Mouse (Mus musculus) gastrocnemius, postnatal 10 days (tissue): Measurements from ENCODE around the gene M6pr. TPM values are rescaled to one million over a fixed set of nuclear protein-coding genes. Genes with fewer than 3 reads are reported as not detected.
"Not testable (repeated sequence)": the region's sequence is repeated elsewhere in the genome, so short reads cannot be mapped to it uniquely, and the experiment has no call there.

Experiments
- DNase-seq: peaks from one replicate; pipeline ENCODE4 v3.0.0; 2021; ENCODE audit warnings: mixed read lengths
- total RNA-seq, 2 experiments: library from RNA; stranded (reverse); gene quantifications; 2 replicates each; pipeline ENCODE4 v1.2.3; 2021

M6pr gene
- total RNA-seq, 2 experiments from 2014 or later, result 32.1 to 35.6 TPM

- DNase-seq, result no peak
Measured at GRCm38 (mm10) chr6:122342125-122342524, 33.6 kb downstream of the M6pr start.

DNA sequence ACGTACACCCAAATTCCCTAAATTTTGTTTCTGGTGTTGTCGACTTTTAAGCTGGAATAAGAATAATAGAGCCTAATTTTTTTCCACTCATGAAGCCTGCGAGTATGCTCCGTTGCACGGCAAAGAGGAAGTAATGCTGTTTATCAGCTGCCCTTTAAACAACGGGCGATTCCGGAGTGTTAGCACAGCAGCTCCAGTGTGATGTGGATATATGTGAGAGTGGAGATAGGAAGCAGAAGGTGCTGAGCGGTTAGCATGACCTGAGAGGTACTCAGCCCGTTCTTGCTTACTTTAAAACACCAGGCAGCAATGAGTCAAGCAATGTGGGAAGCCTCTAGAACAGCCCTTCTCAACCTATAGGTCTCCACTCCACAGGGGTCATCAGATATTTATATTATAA, 35.2 kb downstream of the M6pr start:
- DNase-seq, result no peak

- no peak for DNase-seq
Measured at GRCm38 (mm10) chr6:122344386-122345116, 36.0 kb downstream of the M6pr start.

DNA sequence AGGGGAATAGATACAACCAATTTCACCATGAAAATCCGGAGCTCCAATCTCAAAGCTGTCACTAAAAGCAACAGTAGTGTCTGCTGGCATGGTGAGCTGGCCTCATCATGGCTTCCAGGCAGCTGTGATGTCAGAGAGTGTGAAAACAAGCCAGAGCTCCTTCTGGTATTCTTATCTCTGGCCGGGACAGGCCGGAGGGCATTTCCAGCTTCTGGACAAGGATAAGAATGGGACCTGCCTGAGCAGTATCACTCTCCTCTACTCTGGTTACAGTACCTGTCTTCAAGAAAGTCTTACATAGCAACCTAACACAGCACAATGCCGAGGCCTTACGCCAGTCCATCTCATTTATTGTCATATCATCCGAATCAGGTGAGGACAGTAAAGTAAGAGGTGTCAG, 37.2 kb downstream of the M6pr start:
- DNase-seq, result no peak

DNA sequence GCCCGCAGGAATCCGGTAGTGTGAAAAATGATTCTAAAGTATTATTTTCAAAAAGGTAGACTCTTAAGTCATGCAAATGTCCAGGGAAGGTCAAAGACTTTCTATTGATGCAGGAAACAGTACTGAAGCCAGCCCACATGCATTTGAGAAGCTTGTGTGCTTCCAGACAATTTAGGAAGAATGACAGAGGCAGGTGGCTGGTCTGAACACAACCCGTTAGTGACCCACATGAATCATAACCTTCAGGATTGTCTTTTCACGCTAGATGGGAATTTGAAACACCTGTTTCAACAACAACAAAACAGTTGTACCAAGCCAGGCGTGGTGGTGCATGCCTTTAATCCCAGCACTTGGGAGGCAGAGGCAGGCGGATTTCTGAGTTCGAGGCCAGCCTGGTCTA, 37.9 kb downstream of the M6pr start:
- no peak for DNase-seq

- DNase-seq, result not testable (repeated sequence)
Measured at GRCm38 (mm10) chr6:122347326-122347725, 38.8 kb downstream of the M6pr start.

DNA sequence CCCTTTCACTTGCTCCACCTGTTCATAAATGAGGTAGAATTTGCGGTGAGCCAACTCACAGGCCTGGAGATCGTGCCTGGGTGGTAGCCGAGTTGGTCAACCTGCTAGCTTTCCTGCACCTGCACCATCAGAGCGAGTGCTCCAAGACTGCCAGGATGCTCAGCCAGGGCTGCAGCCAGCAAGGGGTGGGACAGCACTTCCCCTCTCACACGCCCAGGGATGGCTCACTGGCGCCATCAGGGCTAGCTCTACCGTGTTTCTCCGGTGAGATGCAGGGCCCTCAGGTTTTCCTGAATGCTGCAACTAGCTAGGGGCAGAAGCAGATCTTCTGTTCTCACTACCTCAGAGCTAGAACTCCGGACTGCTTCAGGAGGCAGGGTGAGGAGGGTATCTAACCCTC, 47.4 kb downstream of the M6pr start:
- no peak for DNase-seq

- DNase-seq, result no peak
Measured at GRCm38 (mm10) chr6:122357089-122357488, 48.6 kb downstream of the M6pr start.

DNA sequence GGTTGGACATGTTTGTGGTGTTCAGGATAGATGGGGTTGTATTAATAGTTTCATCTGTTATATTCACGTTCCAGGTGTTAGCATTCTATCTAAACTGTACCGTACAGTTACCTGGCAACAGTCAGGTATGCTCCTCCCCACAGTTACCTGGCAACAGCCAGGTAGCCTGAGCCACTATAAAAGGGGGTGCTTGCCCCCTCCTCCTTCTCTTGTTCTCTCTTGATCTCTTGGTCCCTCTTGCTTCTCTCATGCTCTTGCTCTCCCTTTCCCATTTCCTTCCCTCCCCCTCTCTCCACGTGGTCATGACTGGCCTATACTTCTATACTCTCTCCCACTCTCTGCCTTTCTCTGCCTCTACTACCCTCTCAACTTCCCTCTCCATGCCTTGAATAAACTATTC, 57.2 kb downstream of the M6pr start:
- DNase-seq, result no peak

DNA sequence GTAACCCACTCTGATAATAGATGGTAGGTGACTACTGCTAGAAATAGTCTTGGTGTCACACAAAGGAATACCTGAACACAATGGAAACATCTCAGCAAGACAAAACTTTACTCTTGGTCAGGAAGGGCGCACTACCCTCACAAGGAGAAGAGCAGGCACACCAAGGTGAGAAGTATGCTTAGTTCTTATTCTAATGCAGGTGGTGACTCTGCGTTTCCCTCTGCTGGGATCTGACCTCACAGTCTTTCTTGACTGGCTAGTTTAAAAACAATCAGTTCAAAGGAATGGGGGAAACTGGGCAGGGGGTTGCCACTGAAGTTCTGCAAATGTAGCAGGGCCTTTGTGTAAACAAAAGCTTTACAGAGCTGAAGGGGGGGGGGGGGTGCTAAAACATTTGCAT, 57.8 kb downstream of the M6pr start:
- DNase-seq, result no peak

DNA sequence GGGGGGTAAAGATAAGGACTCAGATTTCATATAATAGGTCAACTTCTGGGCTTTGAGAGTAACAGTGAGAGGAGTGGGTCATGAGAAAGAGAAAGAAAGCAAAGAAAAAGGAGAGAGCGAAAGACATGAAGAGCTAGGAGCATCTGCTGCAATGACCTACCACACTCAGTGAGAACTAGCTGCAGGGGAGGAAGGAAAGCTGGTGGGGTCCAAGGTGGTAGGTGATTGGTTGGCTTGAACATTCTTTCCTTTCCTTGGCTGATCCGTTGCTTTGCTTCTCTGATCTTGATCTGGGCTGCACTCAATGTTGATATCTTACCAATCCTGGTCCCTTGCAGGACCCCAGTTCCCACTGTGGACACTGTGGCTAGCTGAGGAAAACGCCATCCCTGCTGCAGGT, 58.5 kb downstream of the M6pr start:
- DNase-seq, result no peak

Other genes starting within 250 kb of the M6pr start
- not detected for gene Klrg1, start 25.8 kb upstream of the M6pr start, total RNA-seq
- gene Phc1, start 31.8 kb downstream of the M6pr start, total RNA-seq, result 10 to 100 TPM; 13.1 to 13.8 TPM
- gene Rimklb, start 190.0 kb downstream of the M6pr start, total RNA-seq, result 1 to 10 TPM; 2.1 to 2.6 TPM
- gene Mfap5, start 197.1 kb downstream of the M6pr start, total RNA-seq, result 100 to 1,000 TPM; 115 to 141 TPM
- gene Aicda, start 245.1 kb downstream of the M6pr start, total RNA-seq, result not detected